Mouse (Mus musculus): Measurements from ENCODE around the gene Slc35d1. TPM values are rescaled to one million over a fixed set of nuclear protein-coding genes. Genes with fewer than 3 reads are reported as not detected.
"Not testable (repeated sequence)": the region's sequence is repeated elsewhere in the genome, so short reads cannot be mapped to it uniquely, and the experiment has no call there.

Gene Slc35d1
- polyA plus RNA-seq, 1 experiment: 9.9 TPM

DNA sequence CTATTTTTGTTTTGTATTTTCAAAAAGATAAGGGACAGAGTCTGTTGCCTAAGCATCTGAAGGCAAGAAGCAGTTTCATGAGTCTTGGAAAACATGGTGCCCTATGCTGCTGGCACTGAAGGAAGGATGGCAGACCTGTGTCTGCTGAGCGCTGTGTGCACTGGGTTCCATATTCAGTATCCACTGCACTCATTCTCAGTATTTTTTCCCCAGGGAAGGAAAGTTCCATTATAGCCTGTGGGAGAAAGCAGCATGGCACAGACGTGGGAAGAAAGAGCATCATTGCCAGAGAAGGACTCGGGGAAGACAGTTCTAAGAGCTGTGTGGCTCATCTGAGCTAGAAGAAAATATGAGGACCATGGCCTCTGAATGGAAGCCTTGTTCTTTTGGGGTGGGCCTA lies 43.7 kb downstream of the Slc35d1 start:
- 0 out of 2 replicates have a peak, but pooled peaks cover 3% of the 10 kb centered on the region for H3K4me1 ChIP-seq (ENCODE audit: control insufficient read depth, insufficient read depth, low read length)
- no peak for TF ChIP-seq POLR2A (IDR thresholded peaks at IDR 0.05; ENCODE audit: extremely low read depth, insufficient read depth, low read length)
- TF ChIP-seq CTCF (IDR thresholded peaks at IDR 0.05; ENCODE audit: extremely low read depth, insufficient read depth, low read length): no peak
- no peak overlapping the region for H3K27ac ChIP-seq (ENCODE audit: insufficient read depth, low read length)
- no peak overlapping the region for H3K4me3 ChIP-seq (ENCODE audit: insufficient read depth, low read length)

DNA sequence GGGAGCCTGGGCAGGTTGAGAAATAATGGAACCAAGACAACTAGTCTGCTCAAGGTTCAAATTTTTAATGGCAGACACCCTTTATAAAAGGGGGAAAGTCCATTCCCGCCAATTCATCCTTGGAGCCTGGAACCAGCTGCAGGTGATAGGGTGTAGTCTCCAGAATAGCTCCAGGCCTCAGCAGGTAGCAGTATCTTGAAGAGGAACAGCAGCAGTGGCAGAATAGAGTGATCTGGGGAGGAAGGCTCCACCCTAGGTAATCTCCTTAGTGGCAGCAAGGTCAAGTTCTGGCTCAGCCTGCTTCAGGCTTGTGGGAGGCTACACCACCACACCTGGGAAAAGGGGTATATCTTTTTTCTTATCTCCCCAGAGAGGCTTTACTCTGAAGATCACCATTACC lies 48.8 kb downstream of the Slc35d1 start:
- H3K4me3 ChIP-seq (ENCODE audit: insufficient read depth, low read length); H3K27ac ChIP-seq (ENCODE audit: insufficient read depth, low read length); H3K4me1 ChIP-seq (ENCODE audit: control insufficient read depth, insufficient read depth, low read length): not testable (repeated sequence)

DNA sequence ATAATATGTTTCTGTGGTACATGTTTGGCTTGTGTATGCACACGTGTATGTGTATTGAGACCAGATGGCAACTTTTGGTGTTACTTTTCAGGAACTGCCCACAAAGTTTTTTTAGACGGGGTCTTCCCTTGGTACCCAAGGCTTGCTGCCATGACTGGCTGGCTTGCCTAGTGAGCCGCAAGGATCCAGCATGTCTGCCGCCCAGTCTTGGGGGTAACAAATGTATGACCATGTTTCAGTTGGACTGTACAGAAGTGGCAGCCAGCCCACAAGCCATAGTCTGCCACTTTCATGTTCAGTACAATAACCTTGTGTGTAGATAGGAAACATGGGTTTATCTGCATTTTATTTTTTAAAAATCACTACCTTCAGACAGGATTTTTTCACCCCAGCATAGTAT lies 56.2 kb downstream of the Slc35d1 start:
- no peaks in the 10 kb centered on the region for H3K4me1 ChIP-seq (ENCODE audit: control insufficient read depth, insufficient read depth, low read length)
- TF ChIP-seq POLR2A (IDR thresholded peaks at IDR 0.05; ENCODE audit: extremely low read depth, insufficient read depth, low read length) (no peak), CTCF (IDR thresholded peaks at IDR 0.05; ENCODE audit: extremely low read depth, insufficient read depth, low read length) (no peak)
- no peak overlapping the region for H3K4me3 ChIP-seq (ENCODE audit: insufficient read depth, low read length)
- no peak overlapping the region for H3K27ac ChIP-seq (ENCODE audit: insufficient read depth, low read length)

DNA sequence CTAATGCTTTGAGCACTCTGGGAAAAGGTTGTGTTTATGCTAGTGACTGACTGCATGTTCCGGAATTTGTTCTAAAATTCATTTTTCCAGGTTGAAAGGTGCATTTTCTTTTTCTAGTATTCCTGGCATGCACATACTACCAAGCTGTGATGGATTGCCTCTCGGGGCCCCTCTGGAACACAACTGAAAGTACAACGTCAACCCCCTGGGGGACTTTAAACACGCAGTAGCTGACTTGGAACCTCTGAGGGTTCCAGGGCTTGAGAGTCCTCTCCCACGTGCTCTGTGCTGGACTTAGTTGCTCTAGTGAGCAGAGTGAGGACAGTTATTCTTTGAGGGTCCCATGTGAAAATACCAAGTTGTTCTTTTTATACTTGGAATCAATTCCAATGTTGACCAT lies 63.0 kb downstream of the Slc35d1 start:
- Histone ChIP-seq H3K27ac (ENCODE audit: insufficient read depth, low read length) (no peak overlapping the region), H3K4me1 (ENCODE audit: control insufficient read depth, insufficient read depth, low read length) (no peaks in the 10 kb centered on the region), H3K4me3 (ENCODE audit: insufficient read depth, low read length) (no peak overlapping the region)
- TF ChIP-seq CTCF (IDR thresholded peaks at IDR 0.05; ENCODE audit: extremely low read depth, insufficient read depth, low read length) (no peak), POLR2A (IDR thresholded peaks at IDR 0.05; ENCODE audit: extremely low read depth, insufficient read depth, low read length) (no peak)

DNA sequence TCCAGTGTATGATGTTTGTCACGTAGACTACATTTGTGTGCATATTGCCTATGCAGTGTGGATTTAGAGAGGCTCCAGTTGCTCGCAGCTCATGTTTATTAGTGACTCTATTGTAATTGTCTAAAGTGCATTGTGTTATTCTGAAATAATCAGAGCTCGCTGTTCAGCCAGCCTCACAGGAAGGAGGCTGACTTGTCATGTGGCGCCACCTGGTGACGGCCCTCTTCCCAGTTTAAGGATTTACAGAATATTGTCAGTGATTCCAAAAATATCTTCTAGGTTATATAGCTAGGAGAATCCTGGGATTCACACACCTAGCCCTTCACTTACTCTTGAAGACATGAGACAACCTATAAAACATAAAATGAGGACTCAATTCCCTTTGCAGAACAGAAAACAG lies 68.6 kb downstream of the Slc35d1 start:
- TF ChIP-seq CTCF (IDR thresholded peaks at IDR 0.05; ENCODE audit: extremely low read depth, insufficient read depth, low read length) (peak; percentile 77), POLR2A (IDR thresholded peaks at IDR 0.05; ENCODE audit: extremely low read depth, insufficient read depth, low read length) (no peak)
- Histone ChIP-seq H3K4me1 (ENCODE audit: control insufficient read depth, insufficient read depth, low read length) (no peaks in the 10 kb centered on the region), H3K4me3 (ENCODE audit: insufficient read depth, low read length) (no peak overlapping the region), H3K27ac (ENCODE audit: insufficient read depth, low read length) (no peak overlapping the region)

DNA sequence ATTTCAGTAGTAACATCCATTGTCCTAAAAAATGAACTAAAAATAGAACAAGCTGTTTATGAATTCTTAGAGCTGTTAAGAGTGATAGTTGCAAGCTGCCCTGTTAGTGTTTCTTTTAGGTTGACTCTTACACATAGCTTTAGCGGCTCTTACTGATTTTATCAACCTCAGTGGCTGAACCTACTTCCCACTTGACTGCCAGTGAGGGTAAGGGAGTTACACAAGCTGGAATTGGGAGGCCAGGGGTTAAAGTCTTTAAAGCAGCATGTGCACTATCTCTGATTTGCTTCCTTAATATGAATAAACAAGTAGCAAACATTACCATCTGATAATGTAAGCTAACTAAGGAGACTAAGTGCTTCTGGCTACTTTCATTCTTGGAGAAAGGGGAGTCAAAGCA lies 78.0 kb downstream of the Slc35d1 start:
- Histone ChIP-seq H3K4me3 (ENCODE audit: insufficient read depth, low read length) (no peak overlapping the region), H3K27ac (ENCODE audit: insufficient read depth, low read length) (no peak overlapping the region), H3K4me1 (ENCODE audit: control insufficient read depth, insufficient read depth, low read length) (no peaks in the 10 kb centered on the region)
- TF ChIP-seq CTCF (IDR thresholded peaks at IDR 0.05; ENCODE audit: extremely low read depth, insufficient read depth, low read length) (no peak), POLR2A (IDR thresholded peaks at IDR 0.05; ENCODE audit: extremely low read depth, insufficient read depth, low read length) (no peak)

DNA sequence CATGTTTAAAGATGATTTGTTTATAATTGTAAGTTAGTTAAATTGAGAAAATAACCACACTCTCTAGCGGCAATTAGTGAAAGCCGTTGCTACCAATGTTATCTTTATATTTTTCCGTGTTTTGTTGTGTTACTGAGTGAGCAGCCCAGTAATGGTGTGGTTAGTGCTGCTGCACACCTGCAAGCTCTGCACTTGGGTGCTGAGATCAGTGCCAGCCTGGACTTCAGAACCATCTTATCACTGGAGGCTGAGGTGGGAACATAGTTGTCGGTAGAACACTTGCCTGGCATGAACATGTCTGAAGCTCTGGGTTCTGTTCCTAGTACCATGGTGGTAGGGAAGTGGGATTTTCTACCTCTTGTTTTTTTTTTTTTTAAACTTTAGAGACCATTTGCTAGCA lies 88.4 kb downstream of the Slc35d1 start:
- Histone ChIP-seq H3K4me3 (ENCODE audit: insufficient read depth, low read length) (no peak overlapping the region), H3K27ac (ENCODE audit: insufficient read depth, low read length) (no peak overlapping the region)

DNA sequence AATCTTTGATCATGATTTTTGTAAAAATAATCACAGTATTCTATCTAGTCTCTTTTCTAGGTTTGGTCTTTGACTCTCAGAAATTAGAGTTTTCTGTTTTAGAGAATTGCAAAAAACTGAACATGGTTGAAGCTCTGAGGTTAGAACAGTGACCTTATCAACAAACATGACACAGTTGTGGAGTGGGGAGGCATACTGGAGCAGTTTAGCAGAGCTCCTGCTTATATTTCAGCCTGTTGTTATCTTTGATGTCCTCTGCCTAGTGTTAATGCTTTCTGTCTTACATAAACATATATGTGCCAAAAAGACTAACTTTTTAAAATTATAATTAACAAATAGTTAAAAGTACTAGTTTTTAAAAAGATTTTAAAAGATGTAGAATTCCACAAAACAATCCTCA lies 91.4 kb downstream of the Slc35d1 start:
- H3K4me1 ChIP-seq (ENCODE audit: control insufficient read depth, insufficient read depth, low read length): peaks cover 6% of the 10 kb centered on the region; the same call in 1 of the 2 replicates
- TF ChIP-seq CTCF (IDR thresholded peaks at IDR 0.05; ENCODE audit: extremely low read depth, insufficient read depth, low read length) (no peak), POLR2A (IDR thresholded peaks at IDR 0.05; ENCODE audit: extremely low read depth, insufficient read depth, low read length) (no peak)
- no peak overlapping the region for H3K27ac ChIP-seq (ENCODE audit: insufficient read depth, low read length)
- H3K4me3 ChIP-seq (ENCODE audit: insufficient read depth, low read length): no peak overlapping the region

More for the DNA sequence above, 88.4 kb downstream of the Slc35d1 start:
- no peak for TF ChIP-seq CTCF (IDR thresholded peaks at IDR 0.05; ENCODE audit: extremely low read depth, insufficient read depth, low read length)
- TF ChIP-seq POLR2A (IDR thresholded peaks at IDR 0.05; ENCODE audit: extremely low read depth, insufficient read depth, low read length): no peak
- H3K4me1 ChIP-seq (ENCODE audit: control insufficient read depth, insufficient read depth, low read length): peaks cover 4% of the 10 kb centered on the region; the same call in 1 of the 2 replicates

DNA sequence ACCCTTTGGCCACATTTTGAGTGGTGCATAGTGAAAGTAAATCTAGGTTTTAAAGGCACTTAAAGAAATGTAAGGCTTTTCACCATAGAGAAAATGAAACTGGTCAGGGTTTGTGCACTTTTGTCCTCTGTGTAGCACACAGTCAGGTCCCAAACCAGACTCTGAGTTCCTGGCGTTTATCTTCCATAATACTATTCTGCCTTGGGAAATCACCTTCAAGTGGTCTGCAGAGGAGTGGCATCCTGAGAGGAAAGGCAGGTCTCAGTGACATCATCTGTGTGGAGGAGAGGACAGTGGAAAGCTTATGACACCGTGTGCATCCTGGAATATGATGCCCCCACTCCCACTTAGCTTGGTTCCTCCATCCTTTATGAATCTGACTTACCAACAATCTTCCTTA lies 91.9 kb downstream of the Slc35d1 start:
- Histone ChIP-seq H3K4me3 (ENCODE audit: insufficient read depth, low read length) (no peak overlapping the region), H3K4me1 (ENCODE audit: control insufficient read depth, insufficient read depth, low read length) (peaks cover 6% of the 10 kb centered on the region; the same call in 1 of the 2 replicates), H3K27ac (ENCODE audit: insufficient read depth, low read length) (no peak overlapping the region)
- no peak for TF ChIP-seq POLR2A (IDR thresholded peaks at IDR 0.05; ENCODE audit: extremely low read depth, insufficient read depth, low read length)
- TF ChIP-seq CTCF (IDR thresholded peaks at IDR 0.05; ENCODE audit: extremely low read depth, insufficient read depth, low read length): no peak

DNA sequence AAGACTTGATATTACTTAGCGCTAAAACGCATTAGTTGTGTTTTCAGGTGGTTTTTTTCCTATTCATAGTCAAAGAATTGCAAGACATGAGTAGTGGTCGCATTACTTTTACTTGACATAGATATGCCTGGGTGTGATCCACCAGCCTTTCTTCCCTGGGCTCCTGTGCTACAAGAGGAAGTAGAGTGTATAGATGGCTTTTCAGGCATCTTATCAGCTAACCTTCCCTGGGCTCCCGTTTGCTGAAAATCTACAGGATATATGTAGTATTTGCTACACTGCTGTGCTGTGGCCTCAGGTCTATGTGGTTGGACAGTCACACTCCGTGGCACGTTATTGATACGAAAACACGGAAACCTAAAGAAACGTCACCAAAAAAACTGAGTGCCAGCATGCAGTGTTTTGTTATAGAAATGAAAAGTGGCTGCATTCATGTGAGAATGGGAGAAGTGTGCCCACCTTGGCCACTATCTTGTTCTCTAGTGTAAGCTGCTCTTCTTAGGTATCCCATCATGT lies 94.0 kb downstream of the Slc35d1 start:
- TF ChIP-seq POLR2A (IDR thresholded peaks at IDR 0.05; ENCODE audit: extremely low read depth, insufficient read depth, low read length): no peak
- no peak for TF ChIP-seq CTCF (IDR thresholded peaks at IDR 0.05; ENCODE audit: extremely low read depth, insufficient read depth, low read length)
- H3K27ac ChIP-seq (ENCODE audit: insufficient read depth, low read length): no peak overlapping the region
- peaks cover 4% of the 10 kb centered on the region; the same call in 1 of the 2 replicates for H3K4me1 ChIP-seq (ENCODE audit: control insufficient read depth, insufficient read depth, low read length)
- no peak overlapping the region; the same call in 1 of the 2 replicates for H3K4me3 ChIP-seq (ENCODE audit: insufficient read depth, low read length)

Other genes with a start within 250 kb of the Slc35d1 start
- gene Tctex1d1, start 236.6 kb downstream of the Slc35d1 start, polyA plus RNA-seq (2012; rRNA removed): 0.62 and 0.63 TPM in 2 replicates
- 5.2 and 7.8 TPM in 2 replicates for gene Insl5, start 188.3 kb downstream of the Slc35d1 start, polyA plus RNA-seq (2012; rRNA removed)
- 27.0 and 34.3 TPM in 2 replicates for gene Mier1, start 100.8 kb downstream of the Slc35d1 start, polyA plus RNA-seq (2012; rRNA removed)
- gene Wdr78, start 100.6 kb downstream of the Slc35d1 start, polyA plus RNA-seq (2012; rRNA removed): 5.9 and 6.8 TPM in 2 replicates
- not detected in 2 replicates for gene 4921539E11Rik, start 75.7 kb upstream of the Slc35d1 start, polyA plus RNA-seq (2012; rRNA removed)
- gene Oma1, start 98.6 kb upstream of the Slc35d1 start, polyA plus RNA-seq (2012; rRNA removed): 6.0 and 6.7 TPM in 2 replicates